Mouse (Mus musculus): Measurements from ENCODE around the gene Olfr160. TPM values are rescaled to one million over a fixed set of nuclear protein-coding genes. Genes with fewer than 3 reads are reported as not detected.

Gene Olfr160
- not detected in 2 replicates for polyA plus RNA-seq (2012; rRNA removed)

DNA sequence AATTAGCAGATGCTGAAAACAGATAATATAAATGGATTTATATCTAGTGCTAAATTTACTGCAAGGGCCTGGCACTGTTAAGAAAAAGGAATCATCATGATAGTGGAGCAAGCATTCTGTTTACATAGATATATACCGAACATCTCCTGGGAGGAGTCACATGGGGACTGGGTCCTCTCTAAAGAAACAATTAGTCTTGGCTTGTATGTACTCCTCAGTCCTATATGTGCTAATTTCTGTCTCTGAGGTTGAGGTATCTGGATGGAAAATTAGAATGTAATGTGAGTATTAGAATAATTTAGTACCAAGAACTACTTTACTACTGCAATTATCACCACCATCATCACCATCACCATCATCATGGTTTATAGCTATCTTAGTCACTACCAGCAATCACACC is at the start of gene Olfr160:
Gene Olfr160, minus strand, starts transcription at position 101 of the 400 bp plus-strand sequence.
- H3K27ac ChIP-seq (ENCODE audit: insufficient read depth, low read depth, low read length): no peak within 1 kb of the TSS
- no peak within 1 kb of the TSS for H3K4me3 ChIP-seq (ENCODE audit: low read depth, low read length)
- TF ChIP-seq POLR2A (IDR thresholded peaks at IDR 0.05; ENCODE audit: low read depth, low read length): no peak
- no peak for TF ChIP-seq CTCF (IDR thresholded peaks at IDR 0.05; ENCODE audit: extremely low read depth, insufficient read length, insufficient replicate concordance, low read depth, low read length)
- no peaks in the 10 kb centered on the region for H3K4me1 ChIP-seq (ENCODE audit: control insufficient read depth, insufficient read depth, insufficient read length, low read length)
- H3K36me3 ChIP-seq (ENCODE audit: control insufficient read depth, insufficient read depth, low read length): no peaks in the 10 kb centered on the region
- H3K27me3 ChIP-seq (ENCODE audit: control insufficient read depth, insufficient read depth, low read length): no peaks in the 10 kb centered on the region
- WGBS: 72% methylated on average over 1 of the region's 1 CpGs

GRCm38 (mm10) chr9:37762541-37762940 is 46.5 kb upstream of the Olfr160 start:
- Histone ChIP-seq H3K4me1 (ENCODE audit: control insufficient read depth, insufficient read depth, insufficient read length, low read length) (no peaks in the 10 kb centered on the region), H3K27me3 (ENCODE audit: control insufficient read depth, insufficient read depth, low read length) (no peaks in the 10 kb centered on the region), H3K4me3 (ENCODE audit: low read depth, low read length) (no peak overlapping the region), H3K36me3 (ENCODE audit: control insufficient read depth, insufficient read depth, low read length) (no peaks in the 10 kb centered on the region), H3K27ac (ENCODE audit: insufficient read depth, low read depth, low read length) (no peak overlapping the region)
- TF ChIP-seq CTCF (IDR thresholded peaks at IDR 0.05; ENCODE audit: extremely low read depth, insufficient read length, insufficient replicate concordance, low read depth, low read length) (no peak), POLR2A (IDR thresholded peaks at IDR 0.05; ENCODE audit: low read depth, low read length) (no peak)
- 35% methylated on average over 2 of the region's 2 CpGs for WGBS

GRCm38 (mm10) chr9:37761728-37762127 is 45.7 kb upstream of the Olfr160 start:
- Histone ChIP-seq H3K4me3 (ENCODE audit: low read depth, low read length) (no peak overlapping the region), H3K27me3 (ENCODE audit: control insufficient read depth, insufficient read depth, low read length) (no peaks in the 10 kb centered on the region), H3K4me1 (ENCODE audit: control insufficient read depth, insufficient read depth, insufficient read length, low read length) (no peaks in the 10 kb centered on the region), H3K36me3 (ENCODE audit: control insufficient read depth, insufficient read depth, low read length) (no peaks in the 10 kb centered on the region), H3K27ac (ENCODE audit: insufficient read depth, low read depth, low read length) (no peak overlapping the region)
- TF ChIP-seq POLR2A (IDR thresholded peaks at IDR 0.05; ENCODE audit: low read depth, low read length): no peak
- no peak for TF ChIP-seq CTCF (IDR thresholded peaks at IDR 0.05; ENCODE audit: extremely low read depth, insufficient read length, insufficient replicate concordance, low read depth, low read length)
- WGBS: 82% methylated on average over 2 of the region's 2 CpGs

- 61% methylated on average over 4 of the region's 4 CpGs for WGBS
- TF ChIP-seq POLR2A (IDR thresholded peaks at IDR 0.05; ENCODE audit: low read depth, low read length) (no peak), CTCF (IDR thresholded peaks at IDR 0.05; ENCODE audit: extremely low read depth, insufficient read length, insufficient replicate concordance, low read depth, low read length) (no peak)
These were observed 36.0 kb upstream of the Olfr160 start for GRCm38 (mm10) chr9:37752006-37752405.

GRCm38 (mm10) chr9:37751467-37751866 is 35.4 kb upstream of the Olfr160 start:
- Histone ChIP-seq H3K27ac (ENCODE audit: insufficient read depth, low read depth, low read length) (no peak overlapping the region), H3K4me1 (ENCODE audit: control insufficient read depth, insufficient read depth, insufficient read length, low read length) (no peaks in the 10 kb centered on the region), H3K36me3 (ENCODE audit: control insufficient read depth, insufficient read depth, low read length) (no peaks in the 10 kb centered on the region), H3K4me3 (ENCODE audit: low read depth, low read length) (no peak overlapping the region), H3K27me3 (ENCODE audit: control insufficient read depth, insufficient read depth, low read length) (no peaks in the 10 kb centered on the region)
- no peak for TF ChIP-seq CTCF (IDR thresholded peaks at IDR 0.05; ENCODE audit: extremely low read depth, insufficient read length, insufficient replicate concordance, low read depth, low read length)
- TF ChIP-seq POLR2A (IDR thresholded peaks at IDR 0.05; ENCODE audit: low read depth, low read length): no peak
- WGBS: 67% methylated on average over 2 of the region's 2 CpGs

More at GRCm38 (mm10) chr9:37752006-37752405, 36.0 kb upstream of the Olfr160 start:
- no peaks in the 10 kb centered on the region for H3K36me3 ChIP-seq (ENCODE audit: control insufficient read depth, insufficient read depth, low read length)
- no peak overlapping the region for H3K27ac ChIP-seq (ENCODE audit: insufficient read depth, low read depth, low read length)
- H3K27me3 ChIP-seq (ENCODE audit: control insufficient read depth, insufficient read depth, low read length): no peaks in the 10 kb centered on the region
- no peak overlapping the region for H3K4me3 ChIP-seq (ENCODE audit: low read depth, low read length)
- no peaks in the 10 kb centered on the region for H3K4me1 ChIP-seq (ENCODE audit: control insufficient read depth, insufficient read depth, insufficient read length, low read length)

- 57% methylated on average over 7 of the region's 7 CpGs for WGBS
- Histone ChIP-seq H3K27ac (ENCODE audit: insufficient read depth, low read depth, low read length) (no peak overlapping the region), H3K4me3 (ENCODE audit: low read depth, low read length) (no peak overlapping the region), H3K36me3 (ENCODE audit: control insufficient read depth, insufficient read depth, low read length) (no peaks in the 10 kb centered on the region), H3K27me3 (ENCODE audit: control insufficient read depth, insufficient read depth, low read length) (no peaks in the 10 kb centered on the region), H3K4me1 (ENCODE audit: control insufficient read depth, insufficient read depth, insufficient read length, low read length) (no peaks in the 10 kb centered on the region)
- no peak for TF ChIP-seq CTCF (IDR thresholded peaks at IDR 0.05; ENCODE audit: extremely low read depth, insufficient read length, insufficient replicate concordance, low read depth, low read length)
- TF ChIP-seq POLR2A (IDR thresholded peaks at IDR 0.05; ENCODE audit: low read depth, low read length): no peak
These were observed 34.4 kb upstream of the Olfr160 start for GRCm38 (mm10) chr9:37750319-37751075.

GRCm38 (mm10) chr9:37744806-37745205 is 28.8 kb upstream of the Olfr160 start, which contains the start of gene Olfr874:
Gene Olfr874, plus strand, starts transcription at chr9:37745106.
- Histone ChIP-seq H3K4me1 (ENCODE audit: control insufficient read depth, insufficient read depth, insufficient read length, low read length) (no peaks in the 10 kb centered on the region), H3K27ac (ENCODE audit: insufficient read depth, low read depth, low read length) (no peak within 1 kb of the TSS), H3K27me3 (ENCODE audit: control insufficient read depth, insufficient read depth, low read length) (no peaks in the 10 kb centered on the region), H3K4me3 (ENCODE audit: low read depth, low read length) (no peak within 1 kb of the TSS), H3K36me3 (ENCODE audit: control insufficient read depth, insufficient read depth, low read length) (no peaks in the 10 kb centered on the region)
- TF ChIP-seq CTCF (IDR thresholded peaks at IDR 0.05; ENCODE audit: extremely low read depth, insufficient read length, insufficient replicate concordance, low read depth, low read length): no peak
- TF ChIP-seq POLR2A (IDR thresholded peaks at IDR 0.05; ENCODE audit: low read depth, low read length): no peak

All from small intestine, adult 2 months (tissue).